Mouse (Mus musculus): Measurements from ENCODE around the gene Sbf2. TPM values are rescaled to one million over a fixed set of nuclear protein-coding genes. Genes with fewer than 3 reads are reported as not detected.

Gene Sbf2
- total RNA-seq, 2 experiments from 2014 or later, result 46.1 to 69.2 TPM

DNA sequence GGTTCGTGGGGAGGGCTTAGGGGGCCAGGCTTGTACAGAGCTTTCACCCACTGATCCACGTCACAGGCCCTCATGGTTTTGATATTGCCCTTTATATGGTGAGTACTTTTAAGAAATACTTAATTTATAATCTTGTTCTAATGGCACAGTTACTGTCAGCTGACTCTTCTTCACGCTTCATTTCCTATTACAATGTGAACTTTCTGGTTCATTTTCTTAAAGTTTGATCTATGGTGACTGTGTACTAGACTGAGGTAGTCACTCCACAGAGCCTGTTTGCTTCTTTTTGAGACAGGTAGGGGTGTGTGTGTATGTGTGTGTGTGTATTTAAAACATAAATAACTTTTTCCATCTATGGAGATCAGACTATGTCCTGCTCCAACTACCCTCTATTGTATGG is 21.2 kb upstream of the Sbf2 start:
- no peak for DNase-seq (ENCODE audit: low spot score in 2 of 2)
- intact Hi-C loops (cut with DNase I), result loop anchor here (10.0 kb wide), 1 partner anchor 169 kb away; no protein-coding TSS in a partner anchor

- DNase-seq (ENCODE audit: low spot score in 2 of 2), result no peak
- intact Hi-C loops (cut with DNase I), result loop anchor here (10.0 kb wide), 1 partner anchor 173 kb away; no protein-coding TSS in a partner anchor
These were observed 16.6 kb upstream of the Sbf2 start for GRCm38 (mm10) chr7:110631136-110631888.

DNA sequence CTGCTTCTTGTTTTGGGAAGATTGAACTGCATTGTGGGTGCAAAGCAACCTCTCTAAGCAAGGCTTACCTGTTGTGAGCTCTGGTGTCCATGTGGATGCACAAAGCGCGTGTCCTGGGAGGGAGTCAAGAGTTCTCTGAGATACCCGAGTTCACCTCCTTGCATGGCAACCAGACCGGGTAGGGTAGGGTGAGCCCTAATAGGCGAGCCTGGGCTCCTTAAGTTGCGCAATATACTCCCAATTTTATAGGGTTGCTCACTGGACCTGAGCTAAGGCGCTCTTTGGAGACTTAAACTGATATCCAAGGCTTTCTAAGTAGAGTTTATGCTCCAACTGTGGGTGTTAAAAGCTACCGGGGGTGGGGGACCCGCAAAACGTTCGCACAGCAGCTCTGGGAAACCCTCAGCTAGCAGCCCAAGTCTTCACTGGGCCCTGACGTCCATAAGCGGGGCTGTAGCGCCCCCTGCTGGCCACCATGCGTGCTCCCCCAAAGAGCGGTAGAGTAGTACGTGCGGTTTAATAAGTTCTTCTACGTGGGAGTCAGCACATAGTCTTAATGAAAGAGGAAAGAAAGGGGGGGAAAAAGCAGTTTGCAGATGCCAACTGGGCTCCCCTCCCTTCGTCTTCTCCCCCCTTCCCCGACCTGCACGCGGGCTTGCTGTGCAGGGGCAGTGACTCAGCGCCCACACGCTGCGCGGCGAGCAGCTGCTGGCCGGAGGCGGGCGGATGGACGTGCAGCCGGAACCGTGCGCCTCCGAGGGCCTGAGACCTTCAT is 15.4 kb upstream of the Sbf2 start:
- peak; percentile 76 to 84 for DNase-seq (ENCODE audit: low spot score in 2 of 2)
- intact Hi-C loops (cut with DNase I), result loop anchor here (1.0 to 10.0 kb wide), 4 partner anchors 175 to 468 kb away; no protein-coding TSS in a partner anchor

DNA sequence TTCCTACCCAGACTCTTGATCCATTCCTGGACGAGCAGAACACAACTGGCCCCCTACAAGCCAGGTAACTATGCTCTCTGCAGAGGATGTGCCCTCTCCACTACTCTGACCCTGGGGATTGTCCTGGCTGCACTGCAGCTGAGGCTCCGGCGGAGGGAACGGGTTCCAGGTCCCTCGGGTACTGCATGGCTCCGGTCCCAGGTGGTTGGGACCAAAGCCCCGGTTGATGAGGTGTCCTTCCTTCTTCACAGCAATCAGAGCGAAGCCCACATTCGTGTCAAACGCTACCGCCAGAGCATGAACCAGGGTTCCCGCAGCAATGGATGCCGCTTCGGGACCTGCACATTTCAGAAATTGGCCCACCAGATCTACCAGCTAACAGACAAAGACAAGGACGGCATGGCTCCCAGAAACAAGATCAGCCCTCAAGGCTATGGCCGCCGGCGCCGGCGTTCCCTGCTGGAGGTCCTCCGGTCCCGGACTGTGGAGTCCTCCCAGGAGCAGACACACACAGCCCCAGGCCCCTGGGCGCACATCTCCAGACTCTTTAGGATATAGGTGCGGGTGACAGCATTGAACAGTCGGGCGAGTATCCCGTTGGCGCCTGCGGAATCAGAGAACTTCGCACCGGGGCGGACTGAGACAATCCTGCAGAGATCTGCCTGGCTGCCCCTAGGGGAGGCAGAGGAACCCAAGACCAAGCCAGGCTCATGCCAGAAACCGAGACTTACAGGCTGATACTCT is 14.1 kb upstream of the Sbf2 start:
- intact Hi-C loops (cut with DNase I), result loop anchor here (5.0 kb wide), 2 partner anchors 196 to 466 kb away; no protein-coding TSS in a partner anchor
- peak in 1 of 2 experiments; percentile 17 for DNase-seq (ENCODE audit: low spot score in 2 of 2)

DNA sequence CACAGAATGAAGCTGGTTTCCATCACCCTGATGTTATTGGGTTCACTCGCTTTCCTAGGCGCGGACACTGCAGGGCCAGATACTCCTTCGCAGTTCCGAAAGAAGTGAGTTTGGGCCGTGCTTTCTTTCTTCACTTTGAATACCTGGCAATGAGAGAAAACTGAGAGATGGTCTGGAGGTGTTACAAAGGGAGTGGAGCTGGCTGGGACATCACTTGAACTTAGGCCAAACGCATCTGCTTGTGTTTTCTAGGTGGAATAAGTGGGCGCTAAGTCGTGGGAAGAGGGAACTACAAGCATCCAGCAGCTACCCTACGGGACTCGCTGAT is 13.5 kb upstream of the Sbf2 start:
- DNase-seq (ENCODE audit: low spot score in 2 of 2), result no peak
- intact Hi-C loops (cut with DNase I), result loop anchor here (5.0 kb wide), 2 partner anchors 196 to 466 kb away; no protein-coding TSS in a partner anchor

GRCm38 (mm10) chr7:110627486-110628272 is 13.0 kb upstream of the Sbf2 start, which contains the start of gene Adm:
Gene Adm, plus strand, starts transcription at chr7:110627661.
- DNase-seq (ENCODE audit: low spot score in 2 of 2), result peak; percentile 29 to 42
- intact Hi-C loops (cut with DNase I), result loop anchor here (2.0 to 5.0 kb wide), 3 partner anchors 79 to 465 kb away; no protein-coding TSS in a partner anchor

DNA sequence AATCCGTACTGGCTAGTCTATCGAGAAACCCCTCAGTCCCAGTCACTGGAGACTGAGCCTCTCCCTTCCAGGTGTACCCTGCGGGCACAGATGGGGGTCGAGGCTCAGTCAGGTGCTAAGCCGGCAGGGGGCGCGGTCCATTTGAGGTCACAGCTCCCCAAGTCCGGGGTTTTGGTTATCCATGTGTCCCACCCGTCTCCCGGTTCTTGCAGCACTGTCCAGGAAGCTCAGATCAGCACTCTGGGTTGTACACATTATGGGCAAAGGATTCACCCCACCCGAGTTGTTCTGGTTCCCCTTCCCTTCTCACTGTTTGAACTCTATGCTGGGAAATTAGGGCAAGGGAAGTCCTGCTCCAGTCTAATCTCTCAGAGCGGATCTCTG is 12.4 kb upstream of the Sbf2 start:
- no peak for DNase-seq (ENCODE audit: low spot score in 2 of 2)
- intact Hi-C loops (cut with DNase I), result loop anchor here (2.0 to 5.0 kb wide), 3 partner anchors 78 to 465 kb away; no protein-coding TSS in a partner anchor

GRCm38 (mm10) chr7:110626186-110627098 is 11.7 kb upstream of the Sbf2 start:
- DNase-seq (ENCODE audit: low spot score in 2 of 2), result no peak
- intact Hi-C loops (cut with DNase I), result loop anchor here (2.0 to 5.0 kb wide), 3 partner anchors 78 to 464 kb away; no protein-coding TSS in a partner anchor

DNA sequence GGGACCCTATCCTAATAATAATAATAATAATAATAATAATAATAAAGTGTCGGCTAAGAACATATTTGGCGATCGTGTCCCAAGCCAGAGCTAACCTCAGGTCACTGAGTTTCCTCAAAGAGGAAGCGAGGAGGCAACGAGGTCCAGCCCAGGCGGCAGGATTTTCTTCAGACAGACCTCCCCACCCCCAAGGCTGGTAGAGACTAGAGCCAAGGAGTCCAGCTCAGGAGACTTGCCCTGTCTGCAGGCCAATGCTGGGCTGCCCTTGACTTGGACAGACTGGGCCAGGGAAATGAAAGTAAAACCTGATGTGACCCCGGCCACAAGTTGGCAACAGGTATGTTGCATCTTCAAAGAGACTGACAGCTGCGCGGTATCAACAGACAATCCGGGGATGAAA is 10.8 kb upstream of the Sbf2 start:
- intact Hi-C loops (cut with DNase I), result loop anchor here (5.0 kb wide), 2 partner anchors 193 to 463 kb away; no protein-coding TSS in a partner anchor
- DNase-seq (ENCODE audit: low spot score in 2 of 2), result no peak

DNA sequence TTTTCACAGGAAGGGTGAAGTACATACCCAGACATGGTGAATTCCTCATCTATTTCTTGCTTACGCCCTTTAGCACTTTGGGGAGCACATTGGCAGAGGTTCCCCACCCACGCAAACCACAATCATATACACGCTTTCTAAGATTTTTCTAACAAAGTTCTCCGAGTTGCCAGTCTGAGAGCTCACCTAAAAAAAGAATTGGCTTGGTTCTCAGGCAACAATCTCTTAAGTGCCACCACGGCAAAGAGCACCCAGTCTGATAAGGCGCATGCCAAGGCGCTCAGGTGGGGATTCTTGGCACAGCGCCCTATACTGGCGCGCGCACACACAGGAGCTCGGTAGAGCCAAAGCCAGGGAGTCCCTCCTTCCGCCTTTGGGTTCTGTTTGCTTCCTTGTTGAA is 10.2 kb upstream of the Sbf2 start:
- intact Hi-C loops (cut with DNase I), result loop anchor here (5.0 kb wide), 2 partner anchors 193 to 463 kb away; no protein-coding TSS in a partner anchor
- DNase-seq (ENCODE audit: low spot score in 2 of 2), result no peak

DNA sequence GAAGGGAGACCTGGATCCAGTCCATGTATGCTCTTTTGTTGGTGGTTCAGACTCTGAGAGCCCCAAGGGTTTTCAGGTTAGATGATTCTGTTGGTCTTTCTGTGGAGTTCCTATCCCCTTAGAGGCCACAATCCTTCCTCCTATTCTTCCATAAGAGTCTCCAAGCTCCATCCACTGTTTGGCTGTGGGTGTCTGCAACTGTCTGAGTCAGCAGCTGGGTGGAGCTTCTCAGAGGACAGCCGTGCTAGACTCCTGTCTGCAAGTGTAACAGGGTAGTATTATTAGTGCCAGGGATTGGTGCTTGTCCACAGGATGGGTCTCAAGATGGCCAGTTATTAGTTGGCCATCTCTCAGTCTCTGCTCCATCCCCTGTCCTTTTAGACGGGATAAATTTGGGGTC is 9.3 kb upstream of the Sbf2 start:
- no peak for DNase-seq (ENCODE audit: low spot score in 2 of 2)

GRCm38 (mm10) chr7:110619086-110619611 is 4.4 kb upstream of the Sbf2 start:
- intact Hi-C loops (cut with DNase I), result no loop called here

More for the DNA sequence above, 9.3 kb upstream of the Sbf2 start:
- intact Hi-C loops (cut with DNase I), result no loop called here

DNA sequence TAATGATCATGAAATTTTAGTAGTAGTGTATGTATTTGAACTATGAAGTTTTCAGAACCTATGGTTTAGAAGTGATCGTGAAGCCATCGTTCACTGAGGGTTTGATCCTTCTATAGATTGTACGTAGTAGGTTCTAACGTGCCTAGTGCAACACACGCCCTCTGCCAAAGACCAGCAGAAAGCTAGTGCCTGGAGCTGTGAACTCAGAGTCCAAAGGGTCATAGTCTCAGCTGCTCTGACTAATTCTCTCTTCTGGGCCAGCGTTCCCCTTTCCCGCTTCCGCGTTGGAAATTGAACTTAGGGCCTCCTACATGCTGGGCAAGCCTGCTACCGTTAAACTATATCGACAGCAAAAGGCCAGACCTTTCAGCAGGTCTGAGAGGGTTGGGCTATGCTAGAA is 1.1 kb upstream of the Sbf2 start:
- no peak for DNase-seq (ENCODE audit: low spot score in 2 of 2)
- intact Hi-C loops (cut with DNase I), result no loop called here

More at GRCm38 (mm10) chr7:110619086-110619611, 4.4 kb upstream of the Sbf2 start:
- DNase-seq (ENCODE audit: low spot score in 2 of 2), result no peak

- peak; percentile 66 for DNase-seq (ENCODE audit: low spot score in 2 of 2)
- intact Hi-C loops (cut with DNase I), result no loop called here
These were observed 469 bp upstream of the Sbf2 start for GRCm38 (mm10) chr7:110615151-110615631.

- intact Hi-C loops (cut with DNase I), result loop anchor here (5.0 kb wide), 1 partner anchor 56 kb away; no protein-coding TSS in a partner anchor
- DNase-seq (ENCODE audit: low spot score in 2 of 2), result no peak
These were observed 1.2 kb downstream of the Sbf2 start for GRCm38 (mm10) chr7:110613381-110614132.

DNA sequence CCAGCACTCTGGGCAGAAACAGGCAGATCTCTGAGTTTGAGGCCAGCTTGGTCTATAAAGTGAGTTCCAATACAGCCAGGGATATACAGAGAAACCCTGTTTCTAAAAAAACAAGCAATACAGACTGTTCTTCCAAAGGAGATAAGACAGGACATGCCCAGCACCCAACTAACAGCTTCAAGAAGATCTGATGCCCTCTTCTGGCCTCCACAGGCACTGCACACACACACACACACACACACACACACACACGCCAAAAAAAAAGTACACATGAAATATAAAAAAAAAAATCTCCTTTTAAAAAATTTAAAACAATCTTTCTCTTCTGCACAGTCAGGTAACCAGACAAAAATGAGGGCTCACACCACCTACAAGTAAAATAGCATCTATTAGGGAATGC is 7.8 kb downstream of the Sbf2 start:
- DNase-seq (ENCODE audit: low spot score in 2 of 2), result no peak
- intact Hi-C loops (cut with DNase I), result no loop called here

- no peak for DNase-seq (ENCODE audit: low spot score in 2 of 2)
- intact Hi-C loops (cut with DNase I), result no loop called here
These were observed 9.2 kb downstream of the Sbf2 start for GRCm38 (mm10) chr7:110605476-110605875.

Measured in left cerebral cortex, postnatal 36 days (tissue).